Mouse (Mus musculus): ENCODE data around the gene Ap4m1. TPM values are rescaled to one million over a fixed set of nuclear protein-coding genes. Genes with fewer than 3 reads are reported as not detected.

The Ap4m1 gene
- polyA plus RNA-seq, 1 experiment from 2014 or later = 27.4 TPM

DNA sequence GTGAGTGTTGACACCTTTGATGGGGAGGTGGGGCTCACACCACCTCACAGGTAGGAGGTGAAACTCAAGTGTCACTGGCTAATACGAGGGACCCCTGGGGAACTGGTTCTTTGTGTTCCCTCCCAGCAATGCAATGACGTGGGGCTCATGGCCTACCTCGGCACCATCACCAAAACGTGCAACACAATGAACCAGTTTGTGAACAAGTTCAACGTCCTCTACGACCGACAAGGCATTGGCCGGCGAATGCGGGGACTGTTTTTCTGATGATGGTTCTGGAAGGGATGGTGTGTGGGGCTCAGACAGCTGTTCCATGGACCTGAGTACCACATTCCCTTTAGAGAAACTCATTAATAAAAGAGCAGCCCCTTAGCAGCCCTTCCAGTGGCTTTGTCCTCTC, 8.2 kb upstream of the Ap4m1 start:
- 68% methylated on average over 10 of the region's 10 CpGs for WGBS
- Histone ChIP-seq H3K9me3 (replicated peaks) (no peaks in the 10 kb centered on the region), H3K4me1 (peaks cover 10% of the 10 kb centered on the region), H3K4me3 (replicated peaks) (no peak overlapping the region), H3K9ac (no peak overlapping the region), H3K27ac (replicated peaks) (no peak overlapping the region), H3K4me2 (replicated peaks) (no peak overlapping the region), H3K36me3 (peaks cover 65% of the 10 kb centered on the region), H3K27me3 (no peaks in the 10 kb centered on the region)
- ATAC-seq (ENCODE audit: insufficient number of reproducible peaks, low FRiP score, low TSS enrichment, low read depth) = no peak

DNA sequence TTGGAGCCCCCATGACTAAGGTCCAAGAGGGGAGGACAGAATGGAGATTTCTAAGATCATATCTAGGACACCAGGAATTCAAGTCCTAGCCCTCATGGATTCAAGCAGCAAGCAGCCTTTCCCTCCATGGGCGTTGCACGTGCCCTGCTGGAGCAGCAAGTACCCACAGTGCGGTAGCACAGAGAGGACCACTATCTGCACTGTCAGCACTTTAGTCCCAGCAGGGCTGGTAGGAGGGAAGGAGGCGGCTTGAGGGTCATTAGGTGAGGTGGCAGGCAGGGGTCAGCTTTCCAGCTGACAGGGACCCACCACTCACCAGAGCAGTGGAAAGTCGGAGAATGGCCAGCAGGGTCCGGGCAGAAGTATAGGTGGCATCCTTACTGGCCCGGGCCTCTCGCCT, 6.2 kb upstream of the Ap4m1 start:
- no peaks in the 10 kb centered on the region for H3K9me3 ChIP-seq (replicated peaks)
- ATAC-seq (ENCODE audit: insufficient number of reproducible peaks, low FRiP score, low TSS enrichment, low read depth) = no peak
- H3K27ac ChIP-seq (replicated peaks) = no peak overlapping the region
- no peak overlapping the region for H3K4me2 ChIP-seq (replicated peaks)
- WGBS = 77% methylated on average over 8 of the region's 8 CpGs
- no peak overlapping the region for H3K9ac ChIP-seq
- peaks cover 20% of the 10 kb centered on the region for H3K4me1 ChIP-seq
- H3K27me3 ChIP-seq = no peaks in the 10 kb centered on the region
- H3K4me3 ChIP-seq (replicated peaks) = no peak overlapping the region
- peaks cover 67% of the 10 kb centered on the region for H3K36me3 ChIP-seq

DNA sequence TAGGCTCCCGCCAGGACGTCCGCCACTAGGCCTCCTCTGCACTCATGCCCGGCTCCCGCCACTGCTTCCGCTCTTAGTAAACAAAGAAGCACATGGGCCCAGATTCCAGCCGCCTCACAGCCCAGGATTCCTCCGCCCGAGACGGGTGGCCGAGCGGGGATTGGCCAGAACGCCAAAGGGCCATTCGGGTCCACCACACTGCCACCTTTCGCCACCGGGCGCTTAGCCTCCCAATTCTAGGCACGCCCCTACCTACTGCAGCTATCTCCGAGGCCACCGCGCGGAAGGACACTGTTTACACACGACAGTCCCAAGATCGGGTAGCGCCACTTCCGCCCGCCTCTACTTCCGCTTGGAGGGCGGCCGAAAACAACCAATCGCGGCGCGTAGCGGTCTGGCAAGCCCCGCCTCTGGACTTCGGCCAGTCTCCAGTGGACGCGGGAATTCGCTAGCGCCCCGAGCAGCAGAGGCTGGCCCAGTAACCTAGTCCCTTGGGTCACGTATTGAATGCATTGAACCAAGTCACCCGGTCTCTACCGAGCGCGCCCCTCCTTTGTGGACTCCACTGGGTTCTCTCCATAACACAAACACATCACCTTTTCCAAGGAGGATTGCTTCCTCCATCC, 753 bp upstream of the Ap4m1 start:
- under 1% methylated on average over 47 of the region's 47 CpGs for WGBS
- H3K27me3 ChIP-seq = no peaks in the 10 kb centered on the region
- ATAC-seq (ENCODE audit: insufficient number of reproducible peaks, low FRiP score, low TSS enrichment, low read depth) = peak; percentile 86

DNA sequence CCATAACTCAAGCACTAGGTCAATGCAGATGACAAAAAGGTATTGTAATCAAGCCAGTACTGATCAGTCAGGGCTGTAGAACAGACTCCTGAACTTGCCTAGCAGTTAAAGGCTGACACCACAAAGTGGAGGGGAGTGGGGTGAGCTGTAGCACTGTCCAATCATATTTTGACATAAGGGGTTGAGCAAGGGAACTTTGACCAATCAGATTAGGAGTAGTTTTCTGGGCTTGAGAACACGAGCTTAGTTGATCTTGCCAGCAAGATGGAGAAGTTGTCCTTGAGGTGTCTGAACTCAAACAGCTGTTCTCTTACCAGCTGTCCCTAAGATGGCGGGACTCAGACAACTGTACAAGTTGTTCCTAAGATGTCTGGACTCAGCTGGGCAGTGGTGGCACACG, 1.4 kb downstream of the Ap4m1 start:
- WGBS = 67% methylated on average over 3 of the region's 3 CpGs
- no peak overlapping the region for H3K9ac ChIP-seq
- peak overlapping the region; percentile 91 for H3K4me2 ChIP-seq (replicated peaks)
- H3K27ac ChIP-seq (replicated peaks) = no peak overlapping the region
- no peak for ATAC-seq (ENCODE audit: insufficient number of reproducible peaks, low FRiP score, low TSS enrichment, low read depth)
- H3K27me3 ChIP-seq = no peaks in the 10 kb centered on the region
- peaks cover 49% of the 10 kb centered on the region for H3K36me3 ChIP-seq
- H3K4me1 ChIP-seq = peaks cover 28% of the 10 kb centered on the region
- no peaks in the 10 kb centered on the region for H3K9me3 ChIP-seq (replicated peaks)
- no peak overlapping the region; the same call in 1 of the 2 replicates for H3K4me3 ChIP-seq (replicated peaks)

More for the DNA sequence above, 753 bp upstream of the Ap4m1 start:
- Histone ChIP-seq H3K4me2 (replicated peaks) (peak overlapping the region; percentile 91), H3K9ac (peak overlapping the region; percentile 51), H3K4me1 (peaks cover 28% of the 10 kb centered on the region), H3K4me3 (replicated peaks) (peak overlapping the region; percentile 74), H3K27ac (replicated peaks) (peak overlapping the region; percentile 91), H3K36me3 (peaks cover 51% of the 10 kb centered on the region), H3K9me3 (replicated peaks) (no peaks in the 10 kb centered on the region)

DNA sequence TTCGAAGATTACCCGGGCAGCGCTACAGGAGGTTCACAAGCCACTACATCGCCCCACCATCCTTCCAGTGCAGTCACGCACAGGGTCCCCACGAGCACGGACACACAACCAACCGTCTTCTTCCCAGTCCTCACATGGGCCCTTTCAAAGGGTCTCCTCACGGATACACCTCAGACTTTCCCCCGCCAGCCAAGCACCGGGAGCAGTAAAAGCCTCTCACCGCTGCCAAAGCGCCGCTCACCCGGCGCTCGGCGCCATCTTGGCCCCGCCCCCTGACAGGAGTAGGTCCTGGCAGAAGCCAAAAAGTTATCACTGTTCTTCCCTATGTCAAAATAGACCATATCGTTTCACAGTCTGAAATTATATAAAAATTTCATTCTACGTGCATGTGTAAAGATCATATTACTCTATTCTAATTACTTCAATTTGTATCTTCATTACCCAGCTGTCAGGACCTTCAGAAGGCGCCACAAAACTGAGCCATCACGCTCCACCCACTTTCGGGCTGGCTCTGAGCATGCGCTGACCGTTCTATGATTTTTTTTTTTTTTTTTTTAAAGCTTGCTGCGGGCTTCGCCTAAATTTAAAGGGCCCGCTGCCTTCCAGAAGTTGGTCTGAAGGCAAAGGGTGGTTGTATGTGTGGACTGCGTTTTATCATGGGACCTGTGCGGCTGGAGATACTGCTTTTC, 15.3 kb downstream of the Ap4m1 start, which contains the start of the genes Taf6 and Cnpy4:
TSS of gene Taf6 (minus strand) at position 502 of the 689 bp plus-strand sequence.
TSS of gene Cnpy4 (plus strand) at position 536 of the 689 bp plus-strand sequence.
- Histone ChIP-seq H3K36me3 (peaks cover 44% of the 10 kb centered on the region), H3K27me3 (no peaks in the 10 kb centered on the region), H3K4me2 (replicated peaks) (peak within 1 kb of the TSS; percentile 64), H3K4me3 (replicated peaks) (peak within 1 kb of the TSS; percentile 80), H3K9me3 (replicated peaks) (no peaks in the 10 kb centered on the region), H3K9ac (peak within 1 kb of the TSS; percentile 81), H3K27ac (replicated peaks) (peak within 1 kb of the TSS; percentile 81), H3K4me1 (peaks cover 16% of the 10 kb centered on the region)
- ATAC-seq (ENCODE audit: insufficient number of reproducible peaks, low FRiP score, low TSS enrichment, low read depth) = peak; percentile 83
- under 1% methylated on average over 31 of the region's 31 CpGs for WGBS

DNA sequence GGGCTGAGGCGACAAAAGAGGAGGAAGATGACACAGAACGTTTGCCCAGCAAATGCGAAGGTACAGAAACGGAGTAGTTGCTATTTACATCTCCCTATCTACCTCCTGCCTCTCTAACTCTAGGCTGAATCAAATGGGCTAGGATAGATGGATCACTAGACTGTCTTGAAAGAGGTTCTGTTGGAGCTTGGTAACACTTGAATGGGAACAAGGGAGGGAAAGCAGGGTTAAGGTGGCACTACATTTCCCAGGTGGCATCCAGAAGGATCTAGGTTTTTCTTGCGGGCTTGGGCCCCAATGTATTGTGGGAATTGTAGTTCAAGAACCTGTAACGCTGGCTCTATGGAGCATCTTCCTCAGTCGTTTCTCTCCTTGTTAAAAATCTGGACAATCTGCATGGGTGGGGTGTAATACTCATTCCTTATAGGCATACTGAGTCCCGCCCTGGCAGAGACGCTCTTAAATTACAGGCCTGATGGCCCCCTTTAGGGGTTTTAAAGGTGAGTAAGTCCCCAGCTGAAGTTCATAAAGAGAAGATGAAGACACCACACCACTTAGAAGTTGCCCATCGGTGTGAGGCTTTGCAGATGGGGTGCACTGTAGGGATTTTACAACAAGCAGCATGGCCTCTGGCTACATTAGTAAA, 16.0 kb downstream of the Ap4m1 start:
- peak; percentile 87 for ATAC-seq (ENCODE audit: insufficient number of reproducible peaks, low FRiP score, low TSS enrichment, low read depth)
- Histone ChIP-seq H3K4me3 (replicated peaks) (peak overlapping the region; percentile 80), H3K4me2 (replicated peaks) (peak overlapping the region; percentile 64), H3K36me3 (peaks cover 44% of the 10 kb centered on the region), H3K27me3 (no peaks in the 10 kb centered on the region), H3K4me1 (peaks cover 16% of the 10 kb centered on the region), H3K9ac (peak overlapping the region; percentile 81), H3K9me3 (replicated peaks) (no peaks in the 10 kb centered on the region), H3K27ac (replicated peaks) (peak overlapping the region; percentile 81)
- WGBS = 0% methylated on average over 10 of the region's 10 CpGs

DNA sequence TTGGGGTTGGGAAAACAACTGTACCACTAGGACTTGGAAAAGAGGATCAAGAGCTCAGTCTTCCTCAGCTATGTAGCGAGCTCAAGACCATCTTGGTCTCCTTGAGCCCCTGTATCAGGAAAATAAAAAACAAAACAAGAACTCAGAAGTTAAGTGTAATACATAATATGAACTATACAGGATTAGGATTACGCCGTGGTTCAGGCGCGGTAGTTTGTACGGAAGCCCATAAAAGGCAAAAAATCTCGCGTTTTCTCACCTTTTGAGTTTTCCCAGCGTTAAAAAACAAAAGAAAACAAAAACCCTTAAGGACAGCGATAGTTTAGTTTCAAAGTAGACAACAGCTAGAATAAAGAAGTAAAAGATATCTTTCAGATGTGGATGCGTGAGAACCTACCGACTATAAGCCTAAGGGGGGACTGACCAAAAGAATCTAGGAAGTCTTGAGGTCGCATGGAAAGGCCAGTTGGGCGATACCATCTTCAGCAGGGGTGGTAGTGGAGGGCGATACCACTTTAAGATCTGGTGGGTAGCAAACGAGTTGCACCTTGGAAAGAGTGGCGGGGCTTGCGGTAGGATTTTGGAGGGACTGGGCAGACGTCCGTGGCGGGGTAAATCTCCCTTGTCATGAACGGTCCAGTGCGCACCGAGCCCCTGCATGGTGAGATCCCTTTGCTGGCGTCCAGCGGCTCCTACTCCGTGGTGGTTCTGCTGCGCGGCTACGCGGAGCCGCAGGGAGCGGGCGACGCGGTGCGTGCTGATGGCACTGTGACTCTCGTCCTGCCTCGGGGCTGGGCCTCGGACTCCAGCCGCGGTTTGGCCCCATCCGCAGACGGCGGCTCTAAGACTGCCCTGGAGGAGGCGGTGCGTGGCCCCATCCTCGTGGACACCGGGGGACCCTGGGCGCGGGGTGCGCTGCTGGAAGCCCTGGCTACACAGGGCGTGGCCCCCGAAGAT, 22.2 kb downstream of the Ap4m1 start, which contains the start of gene Mblac1:
TSS of gene Mblac1 (plus strand) at position 544 of the 957 bp plus-strand sequence.
- Histone ChIP-seq H3K4me1 (peaks cover 16% of the 10 kb centered on the region; the same call in 1 of the 2 replicates), H3K4me3 (replicated peaks) (peak within 1 kb of the TSS; percentile 80), H3K27me3 (no peaks in the 10 kb centered on the region), H3K4me2 (replicated peaks) (peak within 1 kb of the TSS; percentile 91), H3K36me3 (peaks cover 34% of the 10 kb centered on the region; the same call in 1 of the 2 replicates), H3K9ac (peak within 1 kb of the TSS; percentile 86), H3K27ac (replicated peaks) (peak within 1 kb of the TSS; percentile 82), H3K9me3 (replicated peaks) (no peaks in the 10 kb centered on the region)
- ATAC-seq (ENCODE audit: insufficient number of reproducible peaks, low FRiP score, low TSS enrichment, low read depth) = peak; percentile 80
- WGBS = 7% methylated on average over 54 of the region's 54 CpGs

DNA sequence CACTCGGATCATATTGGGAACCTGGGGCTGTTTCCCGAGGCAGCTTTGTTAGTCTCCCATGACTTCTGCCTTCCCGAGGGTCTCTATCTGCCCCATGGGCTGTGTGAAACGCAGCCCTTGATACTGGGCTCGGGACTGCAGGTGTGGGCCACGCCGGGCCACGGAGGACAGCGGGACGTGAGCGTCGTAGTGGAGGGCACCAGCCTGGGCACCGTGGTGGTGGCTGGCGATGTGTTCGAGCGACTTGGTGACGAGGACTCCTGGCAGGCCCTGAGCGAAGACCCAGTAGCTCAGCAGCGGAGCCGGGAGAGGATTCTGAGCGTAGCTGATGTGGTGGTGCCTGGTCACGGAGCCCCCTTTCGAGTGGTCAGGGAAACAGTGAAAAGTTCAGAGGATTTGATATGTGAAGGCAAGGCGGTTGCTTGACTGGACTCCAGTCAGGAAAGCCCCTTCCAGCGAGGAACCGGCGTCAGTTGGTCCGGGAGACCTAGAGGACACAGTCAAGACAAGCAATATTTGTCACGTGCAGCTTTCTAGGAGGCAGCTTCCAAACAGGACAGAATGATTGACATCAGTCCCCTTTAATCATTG, 23.0 kb downstream of the Ap4m1 start:
- Histone ChIP-seq H3K36me3 (peaks cover 28% of the 10 kb centered on the region; the same call in 1 of the 2 replicates), H3K4me2 (replicated peaks) (peak overlapping the region; percentile 91), H3K4me1 (peaks cover 16% of the 10 kb centered on the region; the same call in 1 of the 2 replicates), H3K9ac (peak overlapping the region; percentile 86), H3K4me3 (replicated peaks) (peak overlapping the region; percentile 80), H3K9me3 (replicated peaks) (no peaks in the 10 kb centered on the region), H3K27me3 (no peaks in the 10 kb centered on the region), H3K27ac (replicated peaks) (peak overlapping the region; percentile 82)
- WGBS = 2% methylated on average over 29 of the region's 29 CpGs
- ATAC-seq (ENCODE audit: insufficient number of reproducible peaks, low FRiP score, low TSS enrichment, low read depth) = peak; percentile 47

DNA sequence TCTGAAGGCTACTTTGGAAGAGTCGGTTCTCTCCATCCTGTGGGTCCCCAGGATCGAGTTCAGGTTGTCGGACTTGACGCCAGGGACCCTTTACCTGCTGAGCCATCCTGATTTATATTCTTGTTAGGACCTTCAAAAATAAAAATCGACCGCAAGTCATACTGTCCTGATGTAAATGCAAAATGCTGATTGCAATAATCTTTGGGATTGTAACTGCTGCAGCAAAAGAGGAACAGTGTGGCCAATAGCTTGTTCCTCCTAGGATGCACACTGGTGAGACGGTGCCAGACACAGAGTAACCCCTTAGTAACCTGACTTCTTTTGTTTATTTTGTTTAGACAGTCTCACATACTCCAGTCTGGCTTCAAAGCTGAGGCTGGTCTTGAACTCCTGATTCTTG, 23.7 kb downstream of the Ap4m1 start:
- Histone ChIP-seq H3K4me3 (replicated peaks) (peak overlapping the region; percentile 80; the same call in 1 of the 2 replicates), H3K9ac (no peak overlapping the region), H3K4me2 (replicated peaks) (peak overlapping the region; percentile 91), H3K4me1 (peaks cover 16% of the 10 kb centered on the region; the same call in 1 of the 2 replicates), H3K9me3 (replicated peaks) (no peaks in the 10 kb centered on the region), H3K36me3 (peaks cover 22% of the 10 kb centered on the region; the same call in 1 of the 2 replicates), H3K27ac (replicated peaks) (peak overlapping the region; percentile 82; the same call in 1 of the 2 replicates), H3K27me3 (no peaks in the 10 kb centered on the region)
- no peak for ATAC-seq (ENCODE audit: insufficient number of reproducible peaks, low FRiP score, low TSS enrichment, low read depth)
- 63% methylated on average over 7 of the region's 7 CpGs for WGBS

DNA sequence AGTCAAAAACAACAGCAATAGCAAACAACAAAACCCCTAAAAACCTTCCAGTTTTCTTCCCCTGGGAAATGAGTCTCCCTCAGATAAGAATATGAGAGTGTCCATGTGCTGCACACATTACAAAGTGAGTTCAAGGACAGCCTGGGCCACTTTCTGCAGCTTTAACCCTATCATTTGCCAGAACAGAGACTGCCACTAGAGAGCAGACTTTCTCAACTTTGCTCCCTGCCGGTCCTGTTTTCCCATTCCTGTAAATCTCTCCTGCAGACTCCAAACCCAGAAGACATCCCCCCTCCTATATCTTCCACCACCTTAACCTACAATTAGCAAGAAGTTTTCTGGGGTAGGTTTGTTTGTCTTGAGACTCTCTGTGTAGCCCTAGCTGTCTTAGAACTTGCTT, 27.8 kb downstream of the Ap4m1 start:
- no peaks in the 10 kb centered on the region for H3K9me3 ChIP-seq (replicated peaks)
- WGBS = 0% methylated on average over 1 of the region's 1 CpGs
- H3K4me1 ChIP-seq = peaks cover 13% of the 10 kb centered on the region; the same call in 1 of the 2 replicates
- no peaks in the 10 kb centered on the region for H3K27me3 ChIP-seq
- no peaks in the 10 kb centered on the region for H3K36me3 ChIP-seq
- H3K4me2 ChIP-seq (replicated peaks) = no peak overlapping the region
- no peak overlapping the region for H3K4me3 ChIP-seq (replicated peaks)
- no peak overlapping the region for H3K27ac ChIP-seq (replicated peaks)
- ATAC-seq (ENCODE audit: insufficient number of reproducible peaks, low FRiP score, low TSS enrichment, low read depth) = no peak
- H3K9ac ChIP-seq = no peak overlapping the region

Measured in embryonic facial prominence, embryonic 15.5 days (tissue).